Mouse (Mus musculus) induced T-regulatory cell, adult 2 months (primary cell): ENCODE data around the gene Ttc24.

Experiments
- DNase-seq: peaks from one replicate; pipeline ENCODE4 v3.0.0-alpha.2; 2012; ENCODE audit warnings: low read depth

Ttc24 gene

GRCm38 (mm10) chr3:88077441-88077840, 663 bp downstream of the Ttc24 start:
- DNase-seq = no peak

GRCm38 (mm10) chr3:88074766-88075165, 3.3 kb downstream of the Ttc24 start:
- DNase-seq = no peak

DNA sequence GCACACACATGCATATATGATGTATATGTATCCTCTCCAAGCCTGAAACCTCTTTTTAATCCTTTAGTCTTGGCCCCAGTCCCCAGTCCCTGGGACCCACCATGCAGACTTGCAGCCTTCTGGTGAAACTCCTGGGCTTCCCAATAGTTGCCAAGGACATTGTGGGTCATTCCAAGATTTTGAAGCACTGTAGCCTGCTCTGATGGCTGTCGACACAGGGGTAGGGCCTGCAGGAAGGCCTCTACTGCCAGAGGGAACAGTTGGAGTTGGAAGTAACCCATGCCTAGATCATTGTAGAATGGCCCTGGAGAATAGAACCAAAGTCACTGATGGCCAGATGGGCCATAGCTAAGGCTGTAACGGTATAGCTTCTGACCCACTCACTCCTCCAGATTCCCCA, 3.8 kb downstream of the Ttc24 start:
- DNase-seq = no peak

GRCm38 (mm10) chr3:88073631-88074030, 4.5 kb downstream of the Ttc24 start:
- no peak for DNase-seq

DNA sequence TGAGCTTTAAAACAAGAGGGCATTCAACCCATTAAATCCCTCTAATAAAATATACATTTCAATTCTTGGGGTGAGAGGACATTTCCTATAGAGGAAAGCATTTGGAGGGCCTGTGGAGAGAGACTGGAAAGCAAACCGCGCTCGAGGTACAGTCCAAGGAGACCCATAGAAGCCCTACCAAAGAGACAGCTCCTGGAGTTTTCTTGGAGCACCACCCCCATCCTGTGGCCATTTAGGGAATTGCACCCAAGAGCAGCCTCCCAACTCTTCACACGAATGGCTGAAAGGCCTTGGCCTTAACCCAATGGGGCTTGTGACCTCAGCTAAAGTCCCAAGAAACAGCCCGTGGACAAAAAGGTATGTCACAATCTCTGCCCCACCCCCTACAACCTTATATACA, 6.3 kb downstream of the Ttc24 start:
- DNase-seq = peak; percentile 89

- DNase-seq = no peak
Observed at GRCm38 (mm10) chr3:88068386-88068785, 9.7 kb downstream of the Ttc24 start.

DNA sequence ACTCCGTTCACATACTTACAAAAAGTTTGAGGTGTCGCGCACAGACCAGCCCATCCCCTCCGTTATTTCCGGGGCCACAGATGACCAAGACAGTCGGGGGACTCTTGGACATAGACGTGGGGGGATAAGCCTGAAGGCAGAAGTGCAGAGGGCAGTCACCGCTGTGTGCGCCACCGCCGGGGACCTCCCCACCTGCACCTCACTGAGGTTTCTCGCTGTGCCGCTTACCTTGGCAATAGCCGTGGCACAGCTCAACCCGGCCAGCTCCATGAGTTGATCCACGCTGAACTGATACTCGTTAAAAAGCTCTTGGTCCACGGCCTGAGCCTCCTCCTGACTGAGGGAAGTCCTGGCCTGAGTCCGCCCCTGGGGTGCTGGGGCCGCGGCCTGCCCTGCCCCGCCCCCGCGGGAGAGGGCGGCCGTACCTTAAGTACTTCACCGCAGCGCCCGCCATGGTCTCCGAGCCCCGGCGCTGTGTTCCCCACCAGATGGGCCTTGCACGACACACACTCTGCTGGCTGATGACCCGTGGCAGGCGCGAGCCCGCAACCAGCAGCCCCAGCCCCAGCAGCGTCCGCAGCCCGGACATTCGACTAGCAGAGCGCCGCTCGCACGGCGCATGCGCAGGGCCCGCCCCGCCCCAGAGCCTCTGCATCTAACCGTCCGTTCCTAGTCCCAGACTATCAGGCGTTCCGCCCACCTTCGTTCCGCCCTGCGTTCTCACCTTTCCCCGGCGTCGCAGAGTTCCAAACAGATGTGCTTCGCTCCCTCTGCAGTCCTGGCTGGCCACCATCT, 20.0 kb downstream of the Ttc24 start, which contains the start of gene Naxe:
Gene Naxe, minus strand, starts transcription at position 594 of the 795 bp plus-strand sequence.
- DNase-seq = peak; percentile 93

DNA sequence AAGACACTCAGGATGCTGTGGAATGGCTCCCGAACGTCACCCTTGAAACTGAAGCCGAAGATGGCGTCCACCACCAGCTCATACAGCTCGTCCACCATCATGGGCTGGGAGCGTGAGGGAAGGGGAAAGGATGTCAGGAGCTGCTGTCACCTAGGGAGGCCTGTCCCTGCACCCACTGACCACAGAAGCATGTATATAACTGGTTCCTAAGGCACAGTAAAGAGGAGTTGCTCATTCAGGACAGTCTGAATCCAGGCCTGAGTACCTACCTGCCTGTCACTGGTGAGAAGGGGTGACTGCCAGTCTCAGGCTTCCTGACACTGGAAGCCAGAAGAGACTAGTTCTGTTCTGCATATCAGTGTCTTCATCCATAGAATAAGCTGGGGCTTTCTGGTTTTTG, 21.1 kb downstream of the Ttc24 start:
- no peak for DNase-seq

- DNase-seq = no peak
Observed at GRCm38 (mm10) chr3:88049532-88049931, 28.6 kb downstream of the Ttc24 start.

GRCm38 (mm10) chr3:88042661-88043421, 35.3 kb downstream of the Ttc24 start, which contains the start of gene Gpatch4:
TSS of gene Gpatch4 (plus strand) at chr3:88043108.
- peak; percentile 98 for DNase-seq

- no peak for DNase-seq
Observed at GRCm38 (mm10) chr3:88035561-88036293, 42.4 kb downstream of the Ttc24 start.

GRCm38 (mm10) chr3:88033506-88033905, 44.6 kb downstream of the Ttc24 start:
- no peak for DNase-seq

DNA sequence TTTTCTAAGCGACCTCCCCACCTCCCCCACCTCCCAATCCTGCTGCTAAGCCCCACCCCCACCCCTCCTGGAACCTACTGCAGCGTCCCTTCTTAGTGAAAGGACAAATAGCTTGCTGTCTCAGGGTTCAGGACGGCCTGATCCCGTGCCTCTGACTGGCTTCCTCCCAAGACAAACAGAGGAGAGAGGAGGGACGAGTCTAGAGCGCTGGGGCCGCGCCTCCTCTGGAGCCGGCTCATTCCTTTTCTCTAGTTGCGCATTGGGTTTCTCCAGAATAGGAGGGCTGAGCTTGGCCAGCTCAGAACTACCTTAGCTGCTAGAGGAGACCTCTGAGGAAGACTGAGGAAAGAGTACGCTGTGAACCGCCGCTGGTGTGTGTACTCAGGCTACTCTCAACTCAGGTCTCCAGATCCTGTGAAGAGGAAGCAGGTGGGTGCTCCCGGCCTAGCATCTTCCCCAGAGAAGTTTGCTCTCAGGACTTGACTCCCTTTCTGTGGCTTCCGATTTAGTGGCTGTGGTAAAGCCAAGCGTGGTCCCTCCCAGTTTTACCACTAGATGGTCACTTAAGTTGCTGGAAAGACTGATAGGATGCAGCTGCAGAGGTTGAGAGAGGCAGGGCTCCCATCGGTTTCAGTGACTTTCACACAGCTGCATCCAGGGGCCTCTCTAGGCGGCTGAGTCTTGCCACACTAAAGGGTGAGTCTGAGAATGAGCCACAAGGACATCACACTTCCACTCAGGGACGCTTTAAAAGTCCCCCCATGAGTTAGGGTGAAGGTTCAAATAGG, 47.3 kb downstream of the Ttc24 start:
- no peak for DNase-seq

- DNase-seq = peak; percentile 63
Observed at GRCm38 (mm10) chr3:88027434-88028186, 50.5 kb downstream of the Ttc24 start, which contains the start of gene Hapln2. TSS of gene Hapln2 (minus strand) at chr3:88027583.

- no peak for DNase-seq
Observed at GRCm38 (mm10) chr3:88026823-88027222, 51.3 kb downstream of the Ttc24 start.

DNA sequence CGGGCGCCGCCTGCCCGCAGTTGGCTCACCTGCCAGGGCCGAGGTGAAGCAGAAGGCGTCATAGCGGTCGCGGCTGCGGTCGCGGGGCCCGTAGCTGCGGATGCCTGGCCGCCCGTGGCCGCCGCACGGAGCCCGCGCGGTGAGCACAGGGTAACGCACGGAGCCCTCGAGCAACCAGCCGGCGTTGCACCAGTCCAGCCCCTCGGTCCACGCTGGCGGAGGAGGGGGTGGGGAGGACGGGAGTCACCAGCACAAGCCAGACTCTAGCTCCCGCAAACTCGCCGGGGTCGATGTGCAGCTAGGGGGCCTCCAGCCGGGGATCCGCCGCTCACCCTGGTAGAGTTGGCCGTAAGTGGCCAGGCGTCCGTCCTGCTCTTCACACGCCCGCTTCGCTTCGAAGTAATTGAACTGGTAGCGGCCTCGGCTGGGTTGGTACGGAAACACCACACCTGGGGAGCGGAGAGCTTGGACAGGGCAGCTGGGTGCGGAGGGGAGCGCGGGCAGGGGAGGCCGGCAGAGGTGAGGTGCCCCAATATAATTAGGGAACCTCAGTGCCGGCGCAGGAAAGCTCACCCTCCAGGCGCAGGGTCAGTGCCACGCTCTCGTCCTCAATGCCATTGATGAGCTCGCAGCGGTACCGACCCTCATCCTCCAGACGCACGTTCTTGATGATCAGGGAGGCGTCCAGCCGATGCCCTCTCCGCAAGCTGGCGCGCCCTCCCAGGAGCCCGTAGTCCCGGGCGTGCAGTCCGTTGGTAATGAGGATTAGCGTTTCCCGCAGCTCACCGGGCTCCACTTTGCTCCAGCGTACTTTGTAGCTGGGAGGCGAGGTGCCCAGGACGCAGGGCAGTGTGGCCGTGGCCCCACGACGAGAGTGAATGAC, 54.7 kb downstream of the Ttc24 start:
- no peak for DNase-seq

GRCm38 (mm10) chr3:88022322-88023191, 55.5 kb downstream of the Ttc24 start:
- peak; percentile 88 for DNase-seq
